Comparison of ENCODE assay signal across 18 mouse cellular contexts in genomic region chr7:132681296-132681695, GRCm38 (mm10).
DNase-seq lines count a peak whose midpoint lies in the region; TF ChIP-seq lines count a peak whose summit lies in the region.
"Had no signal": no experiment of that assay in that cellular context is flagged by ENCODE, and none has a peak within 500 bp of the region (broad histone marks: within the 10 kb centered on the region; RNA-seq: fewer than 3 reads in every experiment).

No protein-coding gene starts in this region.

- H3K36me3 ChIP-seq in heart, adult 2 months (ENCODE audit: control insufficient read depth, insufficient read depth, low read length) = no peaks in the 10 kb centered on the region
- H3K36me3 ChIP-seq: embryonic facial prominence, embryonic 10.5 days; heart, embryonic 15.5 days; hindbrain, embryonic 15.5 days; limb, embryonic 15.5 days; midbrain, embryonic 13.5 days had no signal

- DNase-seq in heart, adult 2 months = peak in 1 of 2 experiments; percentile 57
- DNase-seq in heart, postnatal 25 days (ENCODE audit: low spot score) = no peak
- DNase-seq in lung, postnatal 10 days = peak; percentile 25
- DNase-seq in lung, postnatal 14 days = no peak
- DNase-seq in cerebellum, adult 2 months = peak; percentile 88 to 96
- DNase-seq in frontal cortex, postnatal 14 days (ENCODE audit: low spot score in 2 of 2) = no peak
- no peak for DNase-seq in right cerebral cortex, postnatal 4 days
- DNase-seq: B cell, adult 2 months; kidney, adult 18-20 months; layer of hippocampus, adult 9-11 months; lung, adult 18-20 months; lung, postnatal 4 days; thymus, postnatal 4 days had no signal

- 62% methylated on average over 11 of the region's 11 CpGs for WGBS in heart, adult 2 months
- 12% methylated on average over 11 of the region's 11 CpGs for WGBS in cerebellum, adult 2 months

- H3K27me3 ChIP-seq in heart, adult 2 months (ENCODE audit: control insufficient read depth, insufficient read depth, low read length) = no peaks in the 10 kb centered on the region
- H3K27me3 ChIP-seq in cerebellum, adult 2 months (ENCODE audit: control insufficient read depth, insufficient read depth, low read length) = no peaks in the 10 kb centered on the region
- H3K27me3 ChIP-seq: heart, embryonic 15.5 days; hindbrain, embryonic 15.5 days; limb, embryonic 15.5 days; midbrain, embryonic 13.5 days had no signal

- H3K27ac ChIP-seq in heart, adult 2 months = no peak overlapping the region
- H3K27ac ChIP-seq in cerebellum, adult 2 months (ENCODE audit: insufficient read depth, low read length) = peak overlapping the region; percentile 98
- H3K27ac ChIP-seq: embryonic facial prominence, embryonic 10.5 days; heart, embryonic 15.5 days; hindbrain, embryonic 15.5 days; limb, embryonic 15.5 days; midbrain, embryonic 13.5 days had no signal

- no peaks in the 10 kb centered on the region for H3K79me2 ChIP-seq in heart, adult 2 months (replicated peaks; ENCODE audit: control insufficient read depth, insufficient read depth, low read length)

- peaks cover 11% of the 10 kb centered on the region for H3K4me1 ChIP-seq in heart, adult 2 months (ENCODE audit: control insufficient read depth, insufficient read depth, low read length)
- peaks cover 68% of the 10 kb centered on the region for H3K4me1 ChIP-seq in cerebellum, adult 2 months (ENCODE audit: control insufficient read depth, insufficient read depth, low read length)
- H3K4me1 ChIP-seq: embryonic facial prominence, embryonic 10.5 days; hindbrain, embryonic 15.5 days; midbrain, embryonic 13.5 days had no signal

- TF ChIP-seq CTCF in heart, adult 2 months (IDR thresholded peaks at IDR 0.05) = no peak
- TF ChIP-seq CTCF in cerebellum, adult 2 months (IDR thresholded peaks at IDR 0.05; ENCODE audit: borderline replicate concordance, insufficient read depth, low read depth, low read length) = no peak

- TF ChIP-seq EP300 in heart, adult 2 months (IDR thresholded peaks at IDR 0.05; ENCODE audit: insufficient read depth, low read depth, low read length) = 0 out of 2 replicates have a peak, but pooled peaks have one; percentile 41

- intact Hi-C loops in heart, adult 2 months (cut with DNase I) = no loop called here
- intact Hi-C loops in heart, postnatal 25 days (cut with DNase I) = loop anchor here (5.0 kb wide), 1 partner anchor 41 kb away; no protein-coding TSS in a partner anchor

- H3K9ac ChIP-seq in heart, adult 2 months (ENCODE audit: low read depth, low read length) = no peak overlapping the region
- H3K9ac ChIP-seq: heart, embryonic 15.5 days; hindbrain, embryonic 15.5 days; limb, embryonic 15.5 days; midbrain, embryonic 13.5 days had no signal

- H3K4me3 ChIP-seq in heart, adult 2 months = no peak overlapping the region
- H3K4me3 ChIP-seq in cerebellum, adult 2 months (replicated peaks; ENCODE audit: insufficient read depth, low read depth, low read length) = no peak overlapping the region
- H3K4me3 ChIP-seq: embryonic facial prominence, embryonic 10.5 days; heart, embryonic 15.5 days; hindbrain, embryonic 15.5 days; limb, embryonic 15.5 days; midbrain, embryonic 13.5 days had no signal

- TF ChIP-seq POLR2A in heart, adult 2 months (IDR thresholded peaks at IDR 0.05; ENCODE audit: insufficient read depth, low read depth, low read length) = no peak
- peak; percentile 34; the same call in 1 of the 2 replicates for TF ChIP-seq POLR2A in cerebellum, adult 2 months (IDR thresholded peaks at IDR 0.05; ENCODE audit: borderline replicate concordance, insufficient read depth, low read length)

Comparison
In these comparisons a context has a peak if more than half of its experiments do, and no peak if none do; other contexts are left out.
1. DNase-seq: peak in lung, postnatal 10 days (single experiment) and cerebellum, adult 2 months (2 of 2); none in heart, postnatal 25 days (single experiment), lung, postnatal 14 days (single experiment), frontal cortex, postnatal 14 days (0 of 2) and right cerebral cortex, postnatal 4 days (single experiment).